Mouse (Mus musculus) midbrain, embryonic 13.5 days (tissue): ENCODE data around the gene Wdr95. TPM values are rescaled to one million over a fixed set of nuclear protein-coding genes. Genes with fewer than 3 reads are reported as not detected.

Experiments used
- ATAC-seq: fragments of 200-750 bp; cut with Nextera tagmentation; 2 replicates; pipeline ENCODE4 v1.8.0; 2017; ENCODE audit warnings: mild to moderate bottlenecking, moderate TSS enrichment, moderate library complexity
- H3K27ac ChIP-seq: fragments of 300-500 bp; sonication (generic); 2 replicates; pipeline ENCODE4 v1.5.1; 2015; ENCODE audit warnings: inconsistent platforms, mild to moderate bottlenecking, moderate library complexity
- H3K27me3 ChIP-seq: fragments of 300-500 bp; sonication (generic); 2 replicates; pipeline ENCODE4 v1.6.1; 2015; ENCODE audit warnings: mild to moderate bottlenecking, inconsistent platforms
- H3K36me3 ChIP-seq: fragments of 300-500 bp; sonication (generic); 2 replicates; pipeline ENCODE4 v1.6.1; 2015; ENCODE audit warnings: mild to moderate bottlenecking, inconsistent platforms
- H3K4me1 ChIP-seq: fragments of 300-500 bp; sonication (generic); replicated peaks from 2 replicates; pipeline ENCODE4 v1.6.1; 2015; ENCODE audit warnings: inconsistent platforms
- H3K4me2 ChIP-seq: fragments of 300-500 bp; sonication (generic); replicated peaks from 2 replicates; pipeline ENCODE4 v1.6.1; 2015; ENCODE audit warnings: moderate library complexity, mild to moderate bottlenecking, inconsistent platforms
- H3K4me3 ChIP-seq: fragments of 300-500 bp; sonication (generic); replicated peaks from 2 replicates; pipeline ENCODE4 v1.5.1; 2015; ENCODE audit warnings: mild to moderate bottlenecking, inconsistent platforms
- H3K9ac ChIP-seq: fragments of 300-500 bp; sonication (generic); replicated peaks from 2 replicates; pipeline ENCODE4 v1.6.1; 2015; ENCODE audit warnings: mild to moderate bottlenecking, inconsistent platforms
- H3K9me3 ChIP-seq: fragments of 300-500 bp; sonication (generic); 2 replicates; pipeline ENCODE4 v1.6.1; 2016; ENCODE audit warnings: mild to moderate bottlenecking, inconsistent platforms
- WGBS: fragments of 180-500 bp; shearing (Covaris S2); methylation state at CpG from one replicate; pipeline ENCODE4 v1.1.7; 2015; 5-methylcytosine and 5-hydroxymethylcytosine counted together
- polyA plus RNA-seq: library from polyadenylated mRNA; unstranded; fragments of >200 nt; fragmentation: Nextera tagmentation; extraction: Ambion mirVana; gene quantifications from 2 replicates; pipeline ENCODE4 v1.2.1, GENCODE M21; 2015

Gene Wdr95
- polyA plus RNA-seq, 1 experiment from 2014 or later, result 0.11 TPM

- 0 out of 2 replicates have a peak overlapping the region, but pooled peaks have one; percentile 13 for H3K4me2 ChIP-seq
- H3K27me3 ChIP-seq, result no peaks in the 10 kb centered on the region
- 63% methylated on average over 23 of the region's 23 CpGs for WGBS
- no peak for ATAC-seq
- peaks cover 16% of the 10 kb centered on the region; the same call in 1 of the 2 replicates for H3K4me1 ChIP-seq
- H3K9ac ChIP-seq, result 0 out of 2 replicates have a peak overlapping the region, but pooled peaks have one; percentile 25
- H3K36me3 ChIP-seq, result no peaks in the 10 kb centered on the region
- peak overlapping the region; percentile 57 for H3K27ac ChIP-seq
- no peak overlapping the region for H3K4me3 ChIP-seq
- no peaks in the 10 kb centered on the region for H3K9me3 ChIP-seq
Measured at GRCm38 (mm10) chr5:149503423-149504175, 24.9 kb upstream of the Wdr95 start.

GRCm38 (mm10) chr5:149504985-149505384, 23.5 kb upstream of the Wdr95 start:
- Histone ChIP-seq H3K9ac (no peak overlapping the region), H3K9me3 (no peaks in the 10 kb centered on the region), H3K27me3 (no peaks in the 10 kb centered on the region), H3K4me1 (peaks cover 18% of the 10 kb centered on the region; the same call in 1 of the 2 replicates), H3K36me3 (no peaks in the 10 kb centered on the region), H3K4me2 (no peak overlapping the region), H3K4me3 (no peak overlapping the region), H3K27ac (no peak overlapping the region)
- ATAC-seq, result no peak
- WGBS, result 84% methylated on average over 8 of the region's 8 CpGs

- no peak overlapping the region for H3K4me3 ChIP-seq
- H3K4me2 ChIP-seq, result no peak overlapping the region
- no peaks in the 10 kb centered on the region for H3K36me3 ChIP-seq
- no peak for ATAC-seq
- H3K27me3 ChIP-seq, result no peaks in the 10 kb centered on the region
- no peak overlapping the region for H3K9ac ChIP-seq
- WGBS, result 97% methylated on average over 2 of the region's 2 CpGs
- no peak overlapping the region for H3K27ac ChIP-seq
- H3K4me1 ChIP-seq, result peaks cover 18% of the 10 kb centered on the region; the same call in 1 of the 2 replicates
- no peaks in the 10 kb centered on the region for H3K9me3 ChIP-seq
Measured at GRCm38 (mm10) chr5:149506033-149506432, 22.4 kb upstream of the Wdr95 start.

- H3K27ac ChIP-seq, result no peak overlapping the region
- 86% methylated on average over 20 of the region's 20 CpGs for WGBS
- H3K9me3 ChIP-seq, result no peaks in the 10 kb centered on the region
- H3K4me1 ChIP-seq, result peaks cover 19% of the 10 kb centered on the region
- H3K4me2 ChIP-seq, result no peak overlapping the region
- H3K36me3 ChIP-seq, result no peaks in the 10 kb centered on the region
- H3K9ac ChIP-seq, result no peak overlapping the region
- H3K27me3 ChIP-seq, result 0 out of 2 replicates have a peak, but pooled peaks cover 3% of the 10 kb centered on the region
- no peak overlapping the region for H3K4me3 ChIP-seq
- no peak for ATAC-seq
Measured at GRCm38 (mm10) chr5:149508094-149509029, 20.1 kb upstream of the Wdr95 start.

GRCm38 (mm10) chr5:149510323-149510722, 18.2 kb upstream of the Wdr95 start:
- Histone ChIP-seq H3K36me3 (no peaks in the 10 kb centered on the region), H3K4me1 (peaks cover 27% of the 10 kb centered on the region), H3K27ac (no peak overlapping the region), H3K4me2 (no peak overlapping the region), H3K9ac (no peak overlapping the region), H3K27me3 (0 out of 2 replicates have a peak, but pooled peaks cover 3% of the 10 kb centered on the region), H3K9me3 (no peaks in the 10 kb centered on the region), H3K4me3 (no peak overlapping the region)
- 73% methylated on average over 13 of the region's 13 CpGs for WGBS
- ATAC-seq, result no peak

GRCm38 (mm10) chr5:149512695-149513094, 15.8 kb upstream of the Wdr95 start:
- no peak overlapping the region for H3K4me3 ChIP-seq
- no peak overlapping the region for H3K27ac ChIP-seq
- no peaks in the 10 kb centered on the region for H3K9me3 ChIP-seq
- H3K27me3 ChIP-seq, result peaks cover 8% of the 10 kb centered on the region; the same call in 1 of the 2 replicates
- no peak for ATAC-seq
- 16% methylated on average over 3 of the region's 3 CpGs for WGBS
- H3K4me1 ChIP-seq, result peaks cover 30% of the 10 kb centered on the region
- no peaks in the 10 kb centered on the region for H3K36me3 ChIP-seq
- no peak overlapping the region for H3K4me2 ChIP-seq
- no peak overlapping the region for H3K9ac ChIP-seq

GRCm38 (mm10) chr5:149513438-149514086, 14.9 kb upstream of the Wdr95 start:
- 23% methylated on average over 9 of the region's 9 CpGs for WGBS
- peaks cover 8% of the 10 kb centered on the region; the same call in 1 of the 2 replicates for H3K27me3 ChIP-seq
- no peak overlapping the region; the same call in 1 of the 2 replicates for H3K9ac ChIP-seq
- peaks cover 30% of the 10 kb centered on the region for H3K4me1 ChIP-seq
- peak; percentile 19; the same call in 1 of the 2 replicates for ATAC-seq
- no peak overlapping the region for H3K4me3 ChIP-seq
- peak overlapping the region; percentile 30 for H3K4me2 ChIP-seq
- no peaks in the 10 kb centered on the region for H3K9me3 ChIP-seq
- no peaks in the 10 kb centered on the region for H3K36me3 ChIP-seq
- peak overlapping the region; percentile 79 for H3K27ac ChIP-seq

- Histone ChIP-seq H3K4me3 (no peak overlapping the region), H3K27me3 (peaks cover 8% of the 10 kb centered on the region; the same call in 1 of the 2 replicates), H3K4me1 (peaks cover 30% of the 10 kb centered on the region), H3K27ac (peak overlapping the region; percentile 79), H3K9me3 (no peaks in the 10 kb centered on the region), H3K4me2 (peak overlapping the region; percentile 30), H3K36me3 (no peaks in the 10 kb centered on the region), H3K9ac (no peak overlapping the region; the same call in 1 of the 2 replicates)
- WGBS, result 12% methylated on average over 14 of the region's 14 CpGs
- ATAC-seq, result peak; percentile 79
Measured at GRCm38 (mm10) chr5:149514087-149514671, 14.3 kb upstream of the Wdr95 start.

GRCm38 (mm10) chr5:149514890-149515289, 13.6 kb upstream of the Wdr95 start:
- Histone ChIP-seq H3K27me3 (peaks cover 8% of the 10 kb centered on the region; the same call in 1 of the 2 replicates), H3K4me2 (no peak overlapping the region), H3K4me3 (no peak overlapping the region), H3K4me1 (peaks cover 29% of the 10 kb centered on the region), H3K27ac (peak overlapping the region; percentile 79), H3K9ac (no peak overlapping the region), H3K9me3 (no peaks in the 10 kb centered on the region), H3K36me3 (no peaks in the 10 kb centered on the region)
- ATAC-seq, result no peak
- 49% methylated on average over 2 of the region's 3 CpGs for WGBS

GRCm38 (mm10) chr5:149517116-149517515, 11.4 kb upstream of the Wdr95 start:
- Histone ChIP-seq H3K4me2 (no peak overlapping the region), H3K27ac (no peak overlapping the region), H3K9ac (no peak overlapping the region), H3K27me3 (peaks cover 5% of the 10 kb centered on the region; the same call in 1 of the 2 replicates), H3K4me3 (no peak overlapping the region), H3K4me1 (peaks cover 34% of the 10 kb centered on the region), H3K9me3 (no peaks in the 10 kb centered on the region), H3K36me3 (no peaks in the 10 kb centered on the region)
- WGBS, result 64% methylated on average over 6 of the region's 6 CpGs
- no peak for ATAC-seq

- 79% methylated on average over 5 of the region's 5 CpGs for WGBS
- Histone ChIP-seq H3K4me2 (no peak overlapping the region), H3K4me3 (no peak overlapping the region), H3K9ac (no peak overlapping the region), H3K9me3 (no peaks in the 10 kb centered on the region), H3K4me1 (peaks cover 28% of the 10 kb centered on the region), H3K27me3 (peaks cover 1% of the 10 kb centered on the region; the same call in 1 of the 2 replicates), H3K27ac (no peak overlapping the region), H3K36me3 (no peaks in the 10 kb centered on the region)
- no peak for ATAC-seq
Measured at GRCm38 (mm10) chr5:149520806-149521205, 7.7 kb upstream of the Wdr95 start.
